Mouse (Mus musculus) kidney, adult 2 months (tissue): Measurements from ENCODE around the gene Mpdz. TPM values are rescaled to one million over a fixed set of nuclear protein-coding genes. Genes with fewer than 3 reads are reported as not detected.

ENCODE experiments used
- DNase-seq: peaks from one replicate; pipeline ENCODE4 v3.0.0; 2021
- H3K27ac ChIP-seq: fragments of 200-500 bp; 2 replicates; pipeline ENCODE4 v1.5.1; 2012; ENCODE audit warnings: low read depth, low read length, control low read depth, inconsistent platforms; ENCODE audit not compliant: insufficient read depth
- H3K27me3 ChIP-seq: fragments of 200-500 bp; replicated peaks from 2 replicates; pipeline ENCODE4 v1.6.1; 2012; ENCODE audit warnings: mild to moderate bottlenecking, moderate library complexity, low read length, inconsistent platforms; ENCODE audit not compliant: control insufficient read depth, insufficient read depth
- H3K36me3 ChIP-seq: fragments of 200-500 bp; 2 replicates; pipeline ENCODE4 v1.6.1; 2012; ENCODE audit warnings: mild to moderate bottlenecking, moderate library complexity, low read length, inconsistent platforms; ENCODE audit not compliant: control insufficient read depth, insufficient read depth
- H3K4me1 ChIP-seq: fragments of 200-500 bp; 2 replicates; pipeline ENCODE4 v1.6.1; 2011; ENCODE audit warnings: low read length; ENCODE audit not compliant: control insufficient read depth, insufficient read depth
- H3K4me3 ChIP-seq: fragments of 200-500 bp; 2 replicates; pipeline ENCODE4 v1.5.1; 2011; ENCODE audit warnings: mild to moderate bottlenecking, low read depth, low read length, control low read depth; ENCODE audit not compliant: insufficient read depth
- CTCF ChIP-seq: fragments of 200-500 bp; conservative IDR thresholded peaks from 2 replicates; pipeline ENCODE4 v1.5.1; 2011; ENCODE audit warnings: low read depth, mild to moderate bottlenecking, control low read depth, low read length, moderate library complexity, mixed read lengths; ENCODE audit not compliant: insufficient read depth, insufficient read length
- POLR2A ChIP-seq: fragments of 200-500 bp; IDR thresholded peaks from one replicate; pipeline ENCODE4 v1.6.1; 2011; ENCODE audit warnings: low read depth, low read length, control low read depth
- WGBS: fragments of 180-500 bp; shearing (Covaris S2); methylation state at CpG from one replicate; pipeline ENCODE4 v1.1.7; 2018; 5-methylcytosine and 5-hydroxymethylcytosine counted together
- polyA plus RNA-seq: library from polyadenylated mRNA; depleted of rRNA; stranded (reverse); fragments of >200 nt; gene quantifications from 2 replicates; pipeline ENCODE4 v1.2.3, GENCODE M21; 2012

Mpdz gene
- polyA plus RNA-seq, 1 experiment, result 11.4 TPM

DNA sequence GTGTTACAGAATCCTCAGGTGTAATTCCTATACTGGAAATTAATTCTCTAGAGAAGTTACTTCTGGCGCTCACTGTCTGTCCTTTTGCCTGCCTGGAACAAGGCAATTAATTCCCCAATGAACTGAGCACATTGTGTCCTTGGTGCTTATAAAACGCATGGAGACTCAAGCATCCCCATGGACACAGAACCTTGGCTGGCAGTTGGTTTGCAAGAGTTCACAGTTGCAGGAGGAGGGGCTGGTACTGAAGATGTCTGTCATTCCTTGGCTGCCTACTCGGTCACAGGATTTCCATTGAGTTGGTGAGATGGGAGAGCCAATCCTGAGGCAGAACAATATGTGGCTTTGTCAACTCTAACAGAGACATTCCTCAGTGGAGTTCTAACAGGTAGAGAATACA, 12.5 kb downstream of the Mpdz start:
- Histone ChIP-seq H3K4me3 (no peak overlapping the region), H3K4me1 (peaks cover 3% of the 10 kb centered on the region; the same call in 1 of the 2 replicates), H3K27me3 (no peaks in the 10 kb centered on the region; the same call in 1 of the 2 replicates), H3K36me3 (no peaks in the 10 kb centered on the region), H3K27ac (no peak overlapping the region)
- TF ChIP-seq CTCF (no peak), POLR2A (no peak)
- DNase-seq, result peak; percentile 10
- 64% methylated on average over 3 of the region's 3 CpGs for WGBS

DNA sequence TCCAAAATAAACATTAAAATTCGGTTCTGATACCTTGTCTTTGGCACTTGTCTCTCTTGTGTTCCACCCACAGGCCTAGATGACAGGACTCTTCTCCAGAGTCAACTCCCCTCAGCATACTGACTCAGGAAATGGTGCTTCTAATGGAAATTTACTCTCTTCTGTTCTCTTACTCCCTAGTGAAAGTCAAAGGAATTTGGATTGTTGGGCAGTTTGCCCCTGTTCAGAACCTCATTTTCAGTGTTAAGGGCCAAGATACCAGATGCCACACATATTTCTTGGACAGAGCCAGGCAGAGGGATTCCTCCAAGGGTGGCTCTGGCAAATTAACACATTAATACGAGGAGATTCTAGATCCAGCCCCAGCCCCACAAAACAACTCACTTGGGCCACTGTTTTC, 12.9 kb downstream of the Mpdz start:
- no peak overlapping the region for H3K4me3 ChIP-seq
- WGBS, result 30% methylated on average over 2 of the region's 2 CpGs
- peak; percentile 56 for DNase-seq

DNA sequence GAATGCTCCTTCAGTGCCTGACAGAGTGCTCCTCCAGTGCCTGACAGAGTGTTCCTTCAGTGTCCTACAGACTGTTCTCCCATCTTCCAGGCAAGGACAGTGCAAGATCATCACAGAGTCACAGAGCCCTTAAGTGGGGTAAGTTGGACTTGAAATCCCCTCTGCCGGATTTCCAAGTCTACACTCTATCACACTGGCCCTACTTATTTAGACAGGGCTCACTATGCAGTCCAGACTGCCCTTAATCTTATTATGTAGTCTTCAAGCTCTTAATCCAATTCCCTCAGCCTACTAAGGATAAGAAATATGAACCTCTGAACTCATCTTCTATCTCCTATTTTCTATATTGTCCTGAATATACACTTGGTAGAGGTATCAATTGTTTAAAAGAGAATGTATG, 19.1 kb downstream of the Mpdz start:
- H3K4me1 ChIP-seq, result 0 out of 2 replicates have a peak, but pooled peaks cover 2% of the 10 kb centered on the region
- 82% methylated on average over 1 of the region's 1 CpGs for WGBS
- no peak overlapping the region for H3K4me3 ChIP-seq
- no peak for DNase-seq
- no peak for TF ChIP-seq POLR2A
- no peak for TF ChIP-seq CTCF
- no peaks in the 10 kb centered on the region for H3K36me3 ChIP-seq
- no peak overlapping the region for H3K27ac ChIP-seq
- H3K27me3 ChIP-seq, result no peaks in the 10 kb centered on the region; the same call in 1 of the 2 replicates

More for the DNA sequence above, 12.9 kb downstream of the Mpdz start:
- Histone ChIP-seq H3K4me1 (peaks cover 3% of the 10 kb centered on the region; the same call in 1 of the 2 replicates), H3K36me3 (no peaks in the 10 kb centered on the region), H3K27ac (no peak overlapping the region), H3K27me3 (no peaks in the 10 kb centered on the region; the same call in 1 of the 2 replicates)
- no peak for TF ChIP-seq CTCF
- no peak for TF ChIP-seq POLR2A

DNA sequence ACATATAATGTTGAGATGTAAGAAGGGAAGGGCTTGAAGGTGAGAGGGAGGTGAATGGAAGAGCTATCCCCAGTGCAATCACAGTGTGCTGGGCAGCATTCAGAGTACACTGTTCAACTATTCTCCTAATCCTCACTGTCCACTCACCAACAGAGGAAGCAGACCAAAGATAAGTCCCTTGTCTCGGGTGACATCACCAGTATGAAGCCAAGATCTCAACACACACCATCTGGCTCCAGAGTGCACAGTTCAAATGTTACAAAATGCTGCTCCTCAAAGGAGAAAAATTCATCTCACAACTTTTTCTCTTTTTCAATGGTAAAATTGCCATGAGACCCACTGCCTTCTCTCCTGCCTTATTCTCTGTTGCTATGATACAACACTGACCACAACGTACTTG, 21.0 kb downstream of the Mpdz start:
- 0 out of 2 replicates have a peak, but pooled peaks cover 2% of the 10 kb centered on the region for H3K4me1 ChIP-seq
- no peak overlapping the region for H3K27ac ChIP-seq
- 60% methylated on average over 2 of the region's 2 CpGs for WGBS
- TF ChIP-seq CTCF, result no peak
- no peak for TF ChIP-seq POLR2A
- no peak for DNase-seq
- no peak overlapping the region for H3K4me3 ChIP-seq
- no peaks in the 10 kb centered on the region for H3K27me3 ChIP-seq
- no peaks in the 10 kb centered on the region for H3K36me3 ChIP-seq

DNA sequence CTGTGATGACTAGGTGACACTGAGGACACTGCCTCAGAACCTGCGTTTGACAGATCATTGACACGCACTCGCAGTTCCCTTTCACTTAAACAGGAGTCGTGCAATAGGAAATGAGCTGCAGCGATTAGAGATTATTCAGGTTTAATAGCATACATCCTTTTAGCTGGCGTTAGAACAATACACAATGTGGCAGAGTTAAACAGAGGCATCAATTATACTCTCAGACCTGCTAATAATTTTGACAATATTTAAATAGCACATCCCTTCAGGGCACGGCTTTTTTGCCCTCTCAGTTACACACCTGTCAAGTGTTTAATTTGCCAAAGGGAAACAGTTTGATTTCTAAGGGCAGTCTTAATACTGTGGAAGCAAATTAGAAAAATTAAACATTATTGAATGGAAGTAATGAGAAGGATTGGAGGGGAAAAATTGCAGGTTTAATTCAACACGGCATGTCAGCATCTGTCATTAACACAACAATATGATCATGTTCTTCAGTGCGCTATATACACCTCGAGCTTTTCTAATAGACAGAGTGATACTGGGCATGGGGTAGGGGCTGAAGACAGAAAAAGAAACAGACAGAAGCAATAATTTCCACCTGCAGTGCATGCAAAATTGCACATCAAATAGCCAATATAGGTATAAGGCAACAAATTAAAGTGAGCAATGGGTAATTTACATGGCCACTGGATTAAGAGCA, 27.1 kb downstream of the Mpdz start:
- Histone ChIP-seq H3K4me3 (no peak overlapping the region), H3K27me3 (no peaks in the 10 kb centered on the region), H3K36me3 (no peaks in the 10 kb centered on the region), H3K4me1 (no peaks in the 10 kb centered on the region), H3K27ac (no peak overlapping the region)
- 82% methylated on average over 10 of the region's 10 CpGs for WGBS
- TF ChIP-seq CTCF (no peak), POLR2A (no peak)
- no peak for DNase-seq

DNA sequence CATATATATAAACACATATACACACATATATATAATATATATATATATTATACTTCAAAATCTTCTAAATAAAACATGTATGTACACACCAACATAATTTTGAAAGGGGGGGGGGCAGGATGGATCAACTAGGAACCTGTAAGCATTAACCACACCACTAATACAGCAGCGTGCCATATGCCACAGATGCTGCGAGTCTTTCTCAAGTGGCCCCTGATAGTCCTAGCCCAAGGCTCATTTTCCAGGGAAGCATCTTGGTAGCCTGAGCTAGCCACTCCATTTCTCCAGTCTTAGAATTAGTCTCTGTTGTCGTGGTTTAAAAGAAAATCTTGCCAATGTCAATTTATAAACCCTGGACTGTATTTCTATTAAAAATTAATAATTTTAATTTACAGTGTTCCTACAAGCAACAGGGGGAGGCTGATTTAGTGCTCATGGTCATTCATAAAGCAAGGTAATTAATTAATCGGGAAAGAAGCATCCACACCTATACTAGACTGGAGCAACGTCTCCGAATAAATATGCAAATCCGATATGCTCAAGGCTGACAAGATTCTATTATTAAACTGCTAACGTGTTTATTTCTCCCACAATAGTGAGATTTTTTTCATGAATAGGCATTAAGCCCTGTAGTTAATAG, 27.8 kb downstream of the Mpdz start:
- no peaks in the 10 kb centered on the region for H3K36me3 ChIP-seq
- H3K27ac ChIP-seq, result no peak overlapping the region
- no peak for DNase-seq
- WGBS, result 85% methylated on average over 8 of the region's 8 CpGs
- no peaks in the 10 kb centered on the region for H3K27me3 ChIP-seq
- TF ChIP-seq POLR2A, result no peak
- TF ChIP-seq CTCF, result no peak
- no peaks in the 10 kb centered on the region for H3K4me1 ChIP-seq
- no peak overlapping the region for H3K4me3 ChIP-seq

DNA sequence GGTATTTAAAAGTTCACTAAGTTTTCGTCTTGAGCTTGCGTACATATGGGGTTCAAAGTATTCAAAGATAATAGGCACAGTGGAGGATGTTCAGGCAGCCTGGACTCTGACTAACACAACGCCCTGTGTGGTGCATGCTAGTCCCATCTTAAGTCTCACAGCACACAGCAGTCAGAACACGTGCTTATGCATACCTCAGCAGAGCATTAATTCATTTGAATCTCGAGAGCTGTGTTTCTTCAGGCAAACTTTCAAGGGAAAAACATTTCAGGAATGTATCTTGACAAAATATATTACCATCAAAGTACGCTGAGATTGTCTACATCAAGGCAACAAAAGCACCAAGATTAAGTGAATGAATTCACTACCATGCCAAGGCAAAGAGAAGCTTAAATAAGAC, 45.7 kb downstream of the Mpdz start:
- peak; percentile 15 for DNase-seq
- H3K27me3 ChIP-seq, result no peaks in the 10 kb centered on the region
- no peaks in the 10 kb centered on the region for H3K4me1 ChIP-seq
- H3K4me3 ChIP-seq, result no peak overlapping the region
- TF ChIP-seq CTCF, result no peak
- no peak for TF ChIP-seq POLR2A
- H3K36me3 ChIP-seq, result no peaks in the 10 kb centered on the region
- WGBS, result 65% methylated on average over 6 of the region's 6 CpGs
- no peak overlapping the region for H3K27ac ChIP-seq
